Mouse (Mus musculus) A20 (cell line): ENCODE measurements around the gene Actg2.
"Not testable (repeated sequence)": the region's sequence is repeated elsewhere in the genome, so short reads cannot be mapped to it uniquely, and the experiment has no call there.

Experiments used
- DNase-seq: peaks from one replicate; pipeline ENCODE4 v3.0.0-alpha.2; 2011; ENCODE audit warnings: low read depth, low spot score

Actg2 gene

DNA sequence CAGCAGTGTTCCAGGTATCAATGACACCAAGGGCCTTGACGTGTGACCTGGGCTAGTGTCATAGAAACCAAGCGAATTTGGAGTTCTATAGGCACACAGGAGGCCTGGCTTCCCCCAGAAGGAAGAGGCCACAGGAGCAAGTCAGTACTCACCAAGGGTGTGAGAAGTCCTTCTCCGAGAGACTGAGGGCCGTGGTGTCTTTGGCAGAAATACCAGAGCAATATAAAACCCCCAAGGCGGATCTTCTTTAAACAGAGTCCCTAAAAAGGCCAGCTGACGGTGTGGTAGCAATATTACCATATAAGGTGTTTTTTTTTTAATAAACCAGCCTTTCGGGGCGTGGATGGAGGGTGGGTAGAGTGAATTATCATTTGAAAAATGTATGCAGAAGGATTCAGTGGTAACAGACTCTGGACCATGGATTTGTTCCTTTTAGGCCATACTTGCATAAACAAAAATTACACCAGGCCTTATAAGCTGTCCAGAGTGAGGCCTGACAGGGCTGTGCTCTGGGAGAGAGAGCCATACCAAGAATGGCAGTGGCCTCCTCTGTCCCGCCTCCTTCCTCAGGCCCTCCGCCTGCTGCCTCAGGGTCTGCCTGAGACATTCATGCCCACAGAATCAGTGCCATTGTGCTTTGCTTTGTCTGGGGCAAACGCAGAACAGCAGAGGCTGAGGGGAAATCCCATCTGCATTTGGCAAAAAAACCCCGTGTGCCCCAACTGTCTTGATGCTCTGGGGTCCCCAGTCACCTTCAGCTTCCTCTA lies at the start of gene Actg2:
TSS of gene Actg2 (minus strand) at position 238 of the 767 bp plus-strand sequence.
- no peak for DNase-seq

DNA sequence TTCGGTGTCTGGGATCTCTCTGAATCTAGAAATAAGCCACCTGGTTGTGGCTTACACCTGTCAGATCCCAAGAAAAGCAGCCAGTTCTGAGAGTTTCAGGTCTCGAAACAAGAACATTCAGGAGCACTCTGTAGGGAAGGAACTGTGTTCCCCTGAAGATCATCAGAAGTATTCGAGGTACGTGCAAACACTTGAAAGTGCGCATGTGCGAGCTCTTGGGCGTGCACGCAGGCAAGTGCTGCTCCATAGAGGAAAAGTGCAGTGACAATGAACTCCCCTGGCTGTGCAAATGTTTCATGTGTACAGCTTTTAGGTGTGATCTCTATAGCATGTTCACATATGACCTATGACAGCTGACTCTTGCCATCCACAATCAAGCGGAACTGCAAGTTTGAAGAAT lies 49.3 kb upstream of the Actg2 start:
- not testable (repeated sequence) for DNase-seq

DNA sequence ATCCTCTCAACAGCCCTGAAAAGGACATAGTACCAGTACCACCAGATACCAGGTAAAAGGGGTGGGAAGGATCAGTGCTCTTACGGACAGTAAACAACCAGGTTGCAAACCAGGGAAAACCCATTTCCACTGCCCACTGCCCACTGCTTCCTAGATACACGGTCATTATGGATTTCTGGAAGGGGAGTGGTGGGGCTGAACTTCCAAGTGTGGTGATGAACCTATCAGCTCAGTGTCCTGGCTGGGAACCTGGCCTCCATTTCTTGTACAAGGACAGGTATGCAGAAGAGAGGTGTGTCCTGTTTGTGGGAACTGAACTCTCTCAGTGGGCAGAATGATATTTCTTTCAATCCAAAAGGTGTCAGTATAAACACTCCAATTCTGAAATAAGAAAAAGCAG lies 47.5 kb upstream of the Actg2 start:
- no peak for DNase-seq

DNA sequence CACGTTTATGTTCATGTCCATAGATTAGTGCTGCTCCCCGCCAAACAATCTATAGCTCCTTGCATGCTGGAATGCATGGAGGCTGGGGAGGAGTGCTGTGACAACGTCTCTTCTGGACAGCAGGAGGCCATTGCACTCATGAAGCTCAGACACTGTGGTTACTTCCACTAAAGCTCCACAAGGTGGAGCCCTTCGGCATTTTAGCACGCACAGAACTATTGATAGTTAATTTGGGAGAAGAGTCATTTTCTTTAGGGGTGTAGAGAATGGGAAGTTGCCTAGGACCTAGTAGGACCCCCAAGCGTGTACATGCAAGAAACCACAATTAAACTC lies 46.8 kb upstream of the Actg2 start:
- peak; percentile 35 for DNase-seq

DNA sequence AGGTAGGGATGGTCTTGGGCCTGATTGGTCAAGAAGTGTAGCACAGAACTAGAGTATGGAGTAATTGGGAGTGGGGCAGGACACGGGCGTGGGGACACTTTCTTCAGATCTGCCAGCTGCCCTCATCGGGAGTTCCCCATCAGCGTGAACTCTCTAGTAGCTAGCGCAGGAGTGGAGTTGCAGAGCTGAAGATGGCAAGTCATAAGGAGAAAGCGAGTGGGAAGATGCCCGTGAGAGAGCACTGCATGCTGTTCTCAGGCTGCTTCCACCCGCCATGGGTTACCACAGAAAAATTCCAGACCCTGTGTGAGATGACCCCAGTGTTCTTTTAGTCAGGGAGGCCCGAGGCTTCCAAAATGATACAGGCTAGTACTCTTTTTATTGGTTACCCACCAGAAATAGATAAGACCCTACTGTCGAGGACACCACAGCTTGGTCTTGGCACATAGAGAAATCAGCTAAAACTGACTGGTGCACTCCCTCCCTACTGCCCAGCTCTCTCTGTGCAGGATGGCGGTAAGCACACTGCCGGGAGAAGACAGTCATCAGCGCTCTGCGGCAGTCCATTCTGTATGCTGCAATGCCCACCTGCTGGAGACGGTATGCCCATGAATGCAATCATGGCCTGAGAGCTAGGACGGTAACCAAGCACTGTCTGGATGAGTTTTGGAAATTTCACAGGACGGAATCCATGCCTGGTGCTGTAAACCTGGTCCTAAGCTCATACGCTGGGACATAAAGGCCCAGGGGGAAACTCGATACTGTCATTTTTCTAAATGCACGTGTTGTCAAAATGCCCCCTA lies 46.3 kb upstream of the Actg2 start:
- no peak for DNase-seq

DNA sequence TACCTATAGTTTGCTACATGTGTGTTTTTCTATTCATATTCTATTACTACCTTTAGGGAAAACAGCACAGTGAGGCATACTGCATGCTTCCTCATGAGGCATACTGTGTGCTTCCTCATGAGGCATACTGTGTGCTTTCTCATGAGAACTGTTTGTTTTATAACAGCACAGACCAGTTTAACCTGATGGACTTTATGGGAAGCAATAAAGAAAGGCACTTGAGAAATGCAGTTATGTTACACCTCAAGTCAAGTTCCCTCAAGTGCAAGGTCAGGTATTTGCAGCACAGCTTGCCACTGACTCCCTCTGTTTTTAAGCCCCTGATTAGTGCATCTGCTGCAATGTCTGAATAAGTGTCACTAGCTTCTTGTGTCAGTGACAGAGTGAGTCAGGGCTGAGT lies 41.5 kb upstream of the Actg2 start:
- DNase-seq: no peak

DNA sequence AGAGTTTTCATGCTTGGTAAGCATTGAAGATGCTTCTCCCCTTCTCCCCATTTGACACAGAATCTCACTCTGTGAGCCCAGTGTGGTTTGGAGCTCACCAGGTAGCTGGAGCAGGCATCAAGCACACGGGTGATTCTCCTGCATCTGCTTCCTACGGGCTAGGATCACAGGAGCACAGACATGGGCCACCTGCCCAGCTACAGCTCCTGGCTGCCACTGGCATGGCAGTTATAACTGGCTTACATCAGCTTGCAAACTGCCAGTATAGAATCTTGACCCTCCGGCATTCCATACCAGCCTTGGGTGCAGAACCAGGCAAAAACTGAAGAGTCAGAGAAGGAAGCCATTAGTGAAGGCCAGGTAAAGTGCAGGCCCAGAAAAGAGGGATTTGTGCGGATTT lies 39.5 kb upstream of the Actg2 start:
- no peak for DNase-seq

DNA sequence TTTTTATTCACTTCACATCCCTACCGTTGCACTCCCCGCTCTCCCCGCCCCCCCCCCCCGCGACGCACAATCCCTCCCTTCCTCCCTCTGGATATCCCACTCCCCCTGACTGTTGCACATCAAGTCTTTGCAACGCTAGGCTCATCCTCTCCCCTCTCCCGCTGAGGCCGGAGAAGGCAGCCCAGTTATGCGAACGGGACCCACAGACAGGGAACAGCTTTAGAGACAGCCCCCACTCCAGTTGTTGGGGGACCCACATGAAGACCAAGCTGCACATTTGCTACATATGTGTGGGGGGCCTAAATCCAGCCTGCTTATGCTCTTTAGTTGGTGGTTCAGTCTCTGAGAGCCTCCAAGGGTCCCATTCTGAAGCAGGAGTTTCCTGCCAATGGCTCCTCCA lies 36.6 kb upstream of the Actg2 start, which contains the start of gene Stambp:
TSS of gene Stambp (minus strand) at position 59 of the 400 bp plus-strand sequence.
- no peak for DNase-seq

DNA sequence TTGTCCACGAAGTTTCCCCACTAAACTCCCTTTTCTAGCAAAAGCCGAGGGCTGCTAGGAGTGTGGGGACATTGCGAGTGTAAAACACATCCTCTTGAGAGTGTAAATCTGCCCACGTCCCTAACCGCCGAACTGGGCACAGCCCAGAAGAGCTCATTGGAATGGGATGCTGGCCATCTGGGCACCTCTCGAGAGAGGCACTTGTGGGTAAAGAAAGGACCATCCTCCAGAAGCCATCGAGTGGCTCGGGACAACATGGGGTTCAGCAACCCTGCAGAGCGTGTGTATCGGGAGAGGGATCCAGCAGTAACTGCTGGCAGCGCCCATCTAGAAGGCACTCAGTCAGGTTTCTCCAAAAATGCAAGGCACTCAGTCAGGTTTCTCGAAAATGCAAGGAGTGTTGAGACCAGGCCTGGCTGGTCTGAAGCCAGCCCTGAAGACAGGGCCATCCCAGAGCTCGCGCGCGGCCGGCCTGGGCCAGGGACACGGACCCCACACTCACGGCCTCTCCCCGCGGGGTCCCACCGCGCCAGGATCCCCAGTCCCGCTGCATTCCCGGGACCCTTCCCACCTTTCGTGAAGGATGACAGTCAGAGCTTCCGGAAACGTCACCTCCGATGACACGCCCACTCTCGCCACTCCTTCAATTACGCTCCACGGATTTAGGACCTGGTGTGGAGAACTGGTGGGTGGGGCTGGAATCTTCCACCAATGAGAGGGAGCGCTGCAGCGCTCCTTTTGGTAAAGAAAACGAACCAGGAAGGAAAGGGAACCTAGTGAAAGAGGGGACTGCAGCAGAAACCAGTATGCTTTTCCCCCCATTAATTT lies 36.0 kb upstream of the Actg2 start:
- peak; percentile 82 for DNase-seq

DNA sequence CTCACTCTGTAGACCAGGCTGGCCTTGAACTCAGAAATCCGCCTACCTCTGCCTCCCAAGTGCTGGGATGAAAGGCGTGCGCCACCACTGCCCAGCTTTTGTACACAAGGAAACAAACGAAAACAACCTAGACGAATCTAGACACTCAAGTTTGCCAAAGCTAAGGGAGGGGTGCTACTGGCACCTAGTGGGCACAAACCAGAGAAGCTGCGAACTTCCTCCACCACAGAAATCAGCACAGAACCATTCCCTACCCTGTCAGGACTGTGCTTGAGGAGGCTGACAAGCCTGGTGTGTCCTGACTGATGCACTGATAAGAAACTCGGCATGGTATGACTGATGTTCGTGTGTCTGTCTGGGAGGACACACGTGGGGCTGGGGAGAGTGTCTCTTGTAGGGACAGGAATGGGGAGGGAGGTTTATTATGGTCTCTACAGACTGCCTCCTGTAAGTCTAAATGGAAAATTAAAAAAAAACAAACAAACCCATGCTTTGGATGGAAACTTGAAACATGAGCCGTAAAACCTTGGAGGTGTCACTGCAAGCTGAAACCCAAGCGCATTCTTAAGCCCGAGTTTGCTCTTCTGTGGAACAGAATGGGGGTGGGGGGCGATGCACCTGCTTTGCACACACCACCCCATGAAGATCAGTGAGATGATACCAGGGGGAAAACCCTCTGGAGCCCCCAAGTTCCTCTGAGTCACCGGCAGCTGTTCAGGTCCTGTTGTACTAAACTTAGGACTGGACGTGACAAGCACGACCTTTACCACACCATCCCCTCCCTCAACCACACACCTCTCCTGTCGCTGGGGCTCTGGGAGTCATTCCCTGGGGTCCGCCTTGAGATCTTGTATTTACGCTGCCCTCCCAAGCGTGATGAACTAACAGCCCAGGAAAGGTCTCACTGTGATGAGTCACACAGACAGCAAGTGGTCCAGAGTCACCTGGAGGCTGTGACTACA lies 33.1 kb upstream of the Actg2 start:
- DNase-seq: peak; percentile 30

DNA sequence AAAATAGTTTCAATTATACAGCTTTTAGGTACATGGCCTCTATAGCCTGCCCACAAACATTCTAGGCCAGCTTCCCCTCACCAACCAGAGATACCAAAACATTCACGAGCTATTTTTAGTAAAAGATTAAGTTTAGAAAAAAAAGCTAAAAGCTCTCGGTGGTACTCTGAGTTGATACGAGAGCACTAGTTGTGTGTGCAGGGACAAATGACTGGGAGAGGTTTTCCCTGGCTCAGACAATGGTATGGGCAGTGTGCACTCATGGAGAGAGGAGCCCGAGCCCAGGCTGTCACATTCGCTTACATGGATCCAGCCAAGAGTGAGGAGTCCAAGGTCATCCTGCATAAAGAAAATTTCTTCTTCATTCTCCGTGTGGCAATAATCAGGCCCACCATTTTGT lies 19.9 kb upstream of the Actg2 start:
- DNase-seq: no peak

DNA sequence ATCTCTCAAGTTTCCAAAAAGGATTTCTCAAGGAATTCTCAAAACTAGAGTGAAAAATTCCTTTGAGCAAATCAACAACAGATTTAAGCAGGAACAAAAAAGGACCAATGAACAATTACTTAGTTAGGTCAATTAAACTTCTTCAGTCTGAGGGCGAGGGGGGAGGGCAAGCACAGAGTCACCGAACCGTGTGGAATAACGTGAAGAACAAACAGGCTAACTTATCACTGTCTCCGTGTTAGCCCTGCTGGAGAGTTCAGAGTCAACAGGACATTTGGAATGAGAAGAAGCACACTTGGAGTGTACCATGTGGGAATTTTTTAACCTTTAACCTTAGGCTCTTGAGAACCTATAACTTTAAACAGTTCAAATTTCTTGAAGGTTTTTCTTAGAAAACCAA lies 12.3 kb upstream of the Actg2 start:
- no peak for DNase-seq

DNA sequence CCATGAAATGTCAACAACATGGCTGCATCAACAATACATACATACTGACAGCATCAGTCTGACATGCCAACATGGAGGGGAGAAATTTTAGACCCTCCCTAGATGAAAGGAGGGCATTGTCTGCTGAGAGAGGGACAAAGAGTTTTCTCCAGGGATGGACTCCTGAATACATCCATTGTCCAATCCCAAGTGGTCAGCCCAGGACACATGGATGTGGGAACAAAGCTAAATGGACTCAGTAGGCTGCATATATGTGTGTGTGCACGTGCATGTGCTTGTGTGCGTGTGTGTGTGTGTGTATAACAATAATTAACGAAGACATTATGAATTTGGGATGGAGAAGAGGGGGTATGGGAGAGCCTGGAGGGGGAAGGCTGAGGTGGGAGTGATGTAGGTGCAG lies 9.7 kb upstream of the Actg2 start:
- DNase-seq: no peak

DNA sequence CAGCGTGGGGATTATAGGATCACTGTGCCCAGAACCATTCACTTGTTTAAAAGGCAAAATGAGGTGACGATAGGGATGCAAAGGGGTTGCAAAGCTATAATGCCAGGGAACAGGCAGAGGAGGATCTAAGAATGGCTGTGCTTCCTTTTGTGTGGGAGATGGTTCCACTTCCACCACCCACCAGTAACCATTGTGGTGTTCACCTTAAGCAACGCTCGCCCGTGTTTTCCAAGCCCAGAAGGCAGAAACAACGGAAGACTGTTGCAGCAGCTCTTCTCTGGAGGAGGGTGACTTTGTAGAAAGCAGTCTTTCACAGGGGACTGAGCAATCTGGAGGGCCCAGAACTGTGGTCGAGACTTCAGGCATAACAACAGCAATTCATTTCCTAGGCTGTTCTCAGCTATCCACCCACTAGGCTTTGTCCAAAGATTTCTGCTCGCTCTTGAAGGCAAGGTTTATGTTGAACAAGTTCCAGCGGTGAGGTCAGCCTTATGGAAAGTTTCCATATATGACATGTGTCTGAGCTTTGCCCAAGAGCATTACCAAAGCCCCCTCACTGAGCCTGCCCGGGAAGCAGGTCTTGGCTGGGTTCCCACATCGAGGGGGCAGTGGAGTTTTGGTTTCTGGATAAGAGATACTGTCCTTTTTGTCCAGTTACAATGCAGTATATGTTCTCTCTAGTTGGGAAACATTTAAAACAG lies 5.8 kb upstream of the Actg2 start:
- no peak for DNase-seq

DNA sequence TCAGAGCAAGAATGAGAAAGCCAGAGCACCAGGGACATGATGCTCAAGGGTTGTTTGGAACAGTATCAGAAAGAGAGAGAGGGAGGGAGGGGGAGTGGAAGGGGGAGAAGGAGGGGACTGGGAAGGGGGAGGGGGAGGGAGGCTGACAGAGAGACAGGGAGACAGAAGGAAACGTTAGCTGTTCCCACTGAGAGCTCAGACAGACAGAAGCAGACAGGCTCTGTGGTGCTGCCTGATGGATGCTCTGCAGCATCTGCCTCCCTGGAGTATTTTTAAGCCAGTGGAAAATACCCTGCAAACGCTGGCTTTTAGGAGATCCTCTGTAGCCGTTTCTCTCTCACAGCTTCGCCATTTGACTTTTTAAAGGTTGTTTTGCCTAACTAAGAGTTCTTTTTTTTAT lies 4.0 kb upstream of the Actg2 start:
- no peak for DNase-seq

DNA sequence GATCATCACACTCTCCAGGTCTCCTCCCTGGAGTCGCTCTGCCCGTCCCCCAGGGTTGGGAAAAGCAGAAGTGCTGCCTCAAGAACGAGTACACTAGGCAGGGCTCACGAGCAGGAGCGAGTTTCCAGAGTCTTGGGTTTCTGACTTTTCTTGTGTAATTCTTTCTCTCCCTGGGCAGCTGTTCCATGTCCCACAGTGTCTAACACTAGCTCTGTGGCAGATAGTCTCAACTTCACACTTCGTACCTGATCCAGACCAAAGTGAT lies 662 bp upstream of the Actg2 start:
- no peak for DNase-seq

DNA sequence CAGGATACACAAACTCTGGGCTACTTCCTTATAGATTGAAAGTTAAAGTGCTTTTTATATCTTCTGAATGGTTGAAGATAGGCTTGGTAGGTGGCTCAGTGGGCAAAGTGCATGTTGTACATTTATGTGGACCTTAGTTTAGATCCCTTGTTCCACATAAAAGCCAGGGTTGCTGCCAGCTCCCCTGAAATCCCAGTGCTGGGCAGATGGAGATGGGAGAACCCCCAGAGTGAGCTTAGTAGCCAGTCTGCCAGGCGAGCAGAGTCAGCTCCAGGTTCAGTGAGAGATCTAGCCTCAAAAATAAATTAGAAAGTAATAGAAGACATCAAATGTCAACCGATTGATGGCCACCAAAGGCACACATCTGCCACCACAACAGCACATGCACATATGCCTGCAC lies 3.5 kb downstream of the Actg2 start:
- no peak for DNase-seq

DNA sequence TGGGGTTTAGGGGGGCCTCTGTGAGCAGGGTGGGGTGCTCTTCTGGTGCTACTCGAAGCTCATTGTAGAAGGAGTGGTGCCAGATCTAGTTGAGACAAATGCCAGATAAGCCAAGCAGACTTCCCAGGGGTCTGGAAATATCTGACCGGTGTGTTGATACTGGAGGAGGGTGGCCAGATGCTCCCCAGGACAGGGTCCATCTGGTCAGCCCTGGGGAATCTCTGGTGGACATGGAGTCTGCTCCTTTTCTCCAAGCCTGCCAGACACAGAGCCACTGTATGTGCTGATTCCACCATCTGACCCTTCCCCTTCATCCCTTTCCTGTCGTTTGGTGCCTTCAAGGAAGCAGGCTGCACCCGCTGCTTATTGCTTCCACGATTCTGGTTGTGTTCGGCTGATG lies 12.9 kb downstream of the Actg2 start:
- no peak for DNase-seq

DNA sequence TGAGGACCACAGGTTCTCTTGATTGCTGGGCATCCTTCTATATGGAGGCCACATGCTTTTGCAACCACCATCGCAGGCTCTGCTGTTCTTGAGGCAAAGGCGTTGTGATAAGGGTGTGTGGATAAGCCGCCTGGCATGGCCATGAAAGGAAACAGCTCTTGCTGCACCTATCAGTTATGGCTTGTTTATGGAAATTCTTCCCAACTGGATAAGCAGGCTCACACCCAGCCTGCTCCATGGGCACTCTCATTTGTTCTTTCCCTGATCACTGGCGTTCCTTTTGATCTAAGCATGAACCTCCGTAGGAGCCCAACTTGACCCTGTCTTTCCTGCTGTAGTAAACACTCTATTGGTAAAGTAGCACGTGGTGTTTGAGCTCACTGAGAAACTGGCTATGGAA lies 14.3 kb downstream of the Actg2 start:
- DNase-seq: no peak

DNA sequence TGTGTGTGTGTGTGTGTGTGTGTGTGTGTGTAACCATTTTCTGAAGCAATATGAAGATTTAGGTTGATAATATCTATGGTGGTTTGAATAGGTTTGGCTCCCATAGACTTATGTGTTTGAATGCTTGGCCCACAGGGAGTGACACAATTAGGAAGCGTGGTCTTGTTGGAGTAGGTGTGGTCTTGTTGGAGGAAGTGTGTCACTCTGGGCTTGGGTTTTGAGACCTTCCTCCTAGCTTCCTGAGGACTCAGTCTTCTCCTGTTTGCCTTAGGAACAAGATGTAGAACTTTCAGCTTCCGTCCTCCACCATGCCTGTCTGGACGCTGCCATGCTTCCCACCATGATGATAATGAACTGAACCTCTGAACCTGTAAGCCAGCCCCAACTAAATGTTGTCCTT lies 17.4 kb downstream of the Actg2 start:
- no peak for DNase-seq

DNA sequence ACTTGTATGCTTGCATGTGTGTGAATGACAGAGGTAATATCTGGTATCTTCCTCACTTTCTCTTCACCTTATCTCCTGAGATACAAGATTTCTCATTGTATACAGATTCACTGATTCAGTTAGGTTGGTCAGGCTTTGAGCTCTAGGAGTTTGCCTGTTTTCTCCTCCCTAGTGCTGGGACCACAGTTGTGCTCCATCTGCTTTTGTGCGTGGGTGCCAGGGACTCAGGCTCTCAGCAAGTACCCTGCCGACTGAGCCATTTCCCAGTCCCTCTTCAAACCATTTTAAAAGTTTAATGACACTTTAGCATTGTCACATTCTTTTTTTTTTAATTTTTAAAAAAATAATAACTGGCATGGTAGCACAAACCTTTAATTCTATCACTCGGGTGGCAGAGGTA lies 20.9 kb downstream of the Actg2 start:
- DNase-seq: no peak
